Comparison of ENCODE assay signal across 13 mouse cellular contexts in the genomic region with DNA sequence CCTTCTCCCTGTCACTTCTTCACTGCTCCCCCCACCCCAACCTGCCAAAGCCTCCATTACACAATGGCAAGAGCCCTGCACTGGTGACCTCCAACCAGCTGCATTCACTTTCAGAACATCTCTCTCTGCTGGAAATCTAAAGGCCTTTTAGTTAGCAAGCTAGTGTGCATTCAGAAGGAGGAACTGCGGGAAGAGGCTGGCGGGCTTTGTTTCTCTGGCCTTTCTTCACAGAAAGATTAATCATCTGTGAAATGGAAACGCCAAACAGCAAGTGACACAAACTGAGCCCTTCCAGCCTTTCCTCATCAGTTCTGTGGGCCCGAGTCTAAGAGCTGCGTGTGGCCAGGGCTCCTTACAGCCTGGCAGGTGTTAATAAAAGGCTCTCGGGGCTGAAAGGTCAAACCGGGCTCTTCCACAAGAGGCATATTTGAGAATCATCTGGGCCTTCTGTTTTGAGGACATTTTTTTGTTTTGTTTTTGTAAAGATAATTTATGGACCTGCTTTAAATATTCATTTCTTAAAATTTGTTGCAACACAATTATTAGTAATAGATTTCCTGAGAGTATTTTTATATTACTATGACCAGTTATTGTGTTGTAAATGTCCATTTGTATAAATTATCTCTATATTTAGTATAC.
DNase-seq lines count a peak whose midpoint lies in the region; ATAC-seq and TF ChIP-seq lines count a peak whose summit lies in the region.
"Had no signal": no experiment of that assay in that cellular context is flagged by ENCODE, and none has a peak within 500 bp of the region (broad histone marks: within the 10 kb centered on the region; RNA-seq: fewer than 3 reads in every experiment).

No protein-coding gene starts in this region.

- no peak for TF ChIP-seq POLR2A in olfactory bulb, adult 2 months (IDR thresholded peaks at IDR 0.05; ENCODE audit: insufficient read depth, low read depth, low read length)

- H3K9ac ChIP-seq in lung, embryonic 14.5 days, result no peak overlapping the region
- H3K9ac ChIP-seq in hindbrain, postnatal 0 days (replicated peaks; ENCODE audit: low read length), result no peak overlapping the region
- H3K9ac ChIP-seq in kidney, embryonic 14.5 days (ENCODE audit: low read depth, low read length), result no peak overlapping the region
- H3K9ac ChIP-seq: liver, embryonic 15.5 days had no signal

- 15% methylated on average over 7 of the region's 7 CpGs for WGBS in lung, embryonic 14.5 days
- WGBS in forebrain, embryonic 10.5 days, result 10% methylated on average over 7 of the region's 7 CpGs
- WGBS in hindbrain, postnatal 0 days, result 19% methylated on average over 7 of the region's 7 CpGs
- 48% methylated on average over 7 of the region's 7 CpGs for WGBS in olfactory bulb, adult 2 months
- WGBS in kidney, embryonic 14.5 days, result 12% methylated on average over 7 of the region's 7 CpGs

- no peak overlapping the region for H3K4me2 ChIP-seq in lung, embryonic 14.5 days
- H3K4me2 ChIP-seq in hindbrain, postnatal 0 days (ENCODE audit: low read depth, low read length), result no peak overlapping the region
- H3K4me2 ChIP-seq in kidney, embryonic 14.5 days (replicated peaks; ENCODE audit: low read depth, low read length), result no peak overlapping the region
- H3K4me2 ChIP-seq: liver, embryonic 15.5 days had no signal

- no peak for ATAC-seq in lung, embryonic 14.5 days (ENCODE audit: insufficient read depth)
- peak; percentile 69; the same call in 1 of the 2 replicates for ATAC-seq in hindbrain, postnatal 0 days
- ATAC-seq in megakaryocyte, adult 5-6 weeks (ENCODE audit: poor library complexity, severe bottlenecking), result no peak
- ATAC-seq in kidney, embryonic 14.5 days (ENCODE audit: low FRiP score, low TSS enrichment), result no peak

- H3K27me3 ChIP-seq in lung, embryonic 14.5 days (ENCODE audit: insufficient read depth, low read length), result no peaks in the 10 kb centered on the region
- peaks cover 57% of the 10 kb centered on the region for H3K27me3 ChIP-seq in forebrain, embryonic 10.5 days (ENCODE audit: poor library complexity, severe bottlenecking)
- no peaks in the 10 kb centered on the region for H3K27me3 ChIP-seq in hindbrain, postnatal 0 days (ENCODE audit: insufficient read depth, low read length)
- no peaks in the 10 kb centered on the region for H3K27me3 ChIP-seq in kidney, embryonic 14.5 days (ENCODE audit: control insufficient read depth, insufficient read depth, low read length)
- H3K27me3 ChIP-seq: liver, embryonic 15.5 days had no signal

- 0 out of 2 replicates have a peak, but pooled peaks cover 4% of the 10 kb centered on the region for H3K4me1 ChIP-seq in lung, embryonic 14.5 days (ENCODE audit: insufficient read depth)
- H3K4me1 ChIP-seq in forebrain, embryonic 10.5 days, result peaks cover 38% of the 10 kb centered on the region
- no peaks in the 10 kb centered on the region for H3K4me1 ChIP-seq in hindbrain, postnatal 0 days (ENCODE audit: insufficient read depth, low read length)
- peaks cover 3% of the 10 kb centered on the region for H3K4me1 ChIP-seq in olfactory bulb, adult 2 months (ENCODE audit: control insufficient read depth, insufficient read depth, low read length)
- peaks cover 6% of the 10 kb centered on the region for H3K4me1 ChIP-seq in kidney, embryonic 14.5 days (ENCODE audit: control insufficient read depth, insufficient read depth, low read length)

- no peak overlapping the region for H3K4me3 ChIP-seq in lung, embryonic 14.5 days (ENCODE audit: low read depth, low read length)
- no peak overlapping the region for H3K4me3 ChIP-seq in forebrain, embryonic 10.5 days
- no peak overlapping the region for H3K4me3 ChIP-seq in hindbrain, postnatal 0 days (ENCODE audit: low read length)
- no peak overlapping the region for H3K4me3 ChIP-seq in olfactory bulb, adult 2 months (ENCODE audit: insufficient read depth, low read depth, low read length)
- H3K4me3 ChIP-seq in kidney, embryonic 14.5 days (ENCODE audit: low read length), result no peak overlapping the region
- H3K4me3 ChIP-seq: liver, embryonic 15.5 days had no signal

- peak; percentile 68 for DNase-seq in lung, embryonic 14.5 days
- DNase-seq in lung, postnatal 14 days, result no peak
- DNase-seq in forebrain, embryonic 10.5 days (ENCODE audit: extremely low spot score, low spot score), result peak; percentile 65
- DNase-seq in hindbrain, postnatal 0 days (ENCODE audit: low spot score), result peak; percentile 55
- DNase-seq in T-cell, adult 2 months (ENCODE audit: low spot score), result no peak
- DNase-seq: cerebellum, adult 9-11 months; gastrocnemius, postnatal 14 days; spleen, adult 18-20 months; thymus, postnatal 4 days had no signal

- no peak overlapping the region for H3K27ac ChIP-seq in lung, embryonic 14.5 days (ENCODE audit: low read depth)
- H3K27ac ChIP-seq in forebrain, embryonic 10.5 days, result no peak overlapping the region
- H3K27ac ChIP-seq in hindbrain, postnatal 0 days, result no peak overlapping the region
- H3K27ac ChIP-seq in olfactory bulb, adult 2 months (ENCODE audit: insufficient read depth, low read depth, low read length), result 0 out of 2 replicates have a peak overlapping the region, but pooled peaks have one; percentile 31
- no peak overlapping the region; the same call in 1 of the 2 replicates for H3K27ac ChIP-seq in kidney, embryonic 14.5 days (ENCODE audit: low read depth, low read length)
- H3K27ac ChIP-seq: liver, embryonic 15.5 days had no signal

- H3K9me3 ChIP-seq in lung, embryonic 14.5 days (ENCODE audit: low read depth, low read length), result no peaks in the 10 kb centered on the region
- no peaks in the 10 kb centered on the region for H3K9me3 ChIP-seq in forebrain, embryonic 10.5 days
- H3K9me3 ChIP-seq in hindbrain, postnatal 0 days (ENCODE audit: low read length), result no peaks in the 10 kb centered on the region
- no peaks in the 10 kb centered on the region for H3K9me3 ChIP-seq in kidney, embryonic 14.5 days (ENCODE audit: control insufficient read depth, low read length)
- H3K9me3 ChIP-seq: liver, embryonic 15.5 days had no signal

- no peaks in the 10 kb centered on the region for H3K36me3 ChIP-seq in lung, embryonic 14.5 days (ENCODE audit: insufficient read depth)
- peaks cover 7% of the 10 kb centered on the region for H3K36me3 ChIP-seq in forebrain, embryonic 10.5 days (replicated peaks)
- H3K36me3 ChIP-seq in hindbrain, postnatal 0 days (ENCODE audit: insufficient read depth, low read length), result no peaks in the 10 kb centered on the region
- H3K36me3 ChIP-seq in kidney, embryonic 14.5 days (ENCODE audit: control insufficient read depth, insufficient read depth, low read length), result peaks cover 4% of the 10 kb centered on the region; the same call in 1 of the 2 replicates

- TF ChIP-seq CTCF in lung, embryonic 14.5 days (IDR thresholded peaks at IDR 0.05; ENCODE audit: low read depth), result no peak
- no peak for TF ChIP-seq CTCF in hindbrain, postnatal 0 days (IDR thresholded peaks at IDR 0.05; ENCODE audit: low read depth)
- TF ChIP-seq CTCF in olfactory bulb, adult 2 months (IDR thresholded peaks at IDR 0.05; ENCODE audit: insufficient read depth, low read depth, low read length), result no peak

Comparison
In these comparisons a context has a peak if more than half of its experiments do, and no peak if none do; other contexts are left out.
1. DNase-seq: peak in lung, embryonic 14.5 days (single experiment), forebrain, embryonic 10.5 days (single experiment) and hindbrain, postnatal 0 days (single experiment); none in lung, postnatal 14 days (single experiment) and T-cell, adult 2 months (single experiment).